Mouse (Mus musculus) CH12.LX (cell line): ENCODE results near the gene Ifngr2. TPM values are rescaled to one million over a fixed set of nuclear protein-coding genes. Genes with fewer than 3 reads are reported as not detected.

ENCODE experiments used
- DNase-seq: peaks from one replicate; pipeline ENCODE4 v3.0.0-alpha.2; 2013; ENCODE audit errors: extremely low read depth
- H3K27ac ChIP-seq: 2 replicates; pipeline ENCODE4 v1.5.1; 2012; ENCODE audit warnings: low read depth, mild to moderate bottlenecking, control low read depth, moderate library complexity; ENCODE audit not compliant: insufficient read depth
- H3K27me3 ChIP-seq: replicated peaks from 2 replicates; pipeline ENCODE3; 2012; ENCODE audit warnings: inconsistent platforms
- H3K36me3 ChIP-seq, 2 experiments: replicated peaks in 1 of 2; 2 replicates each; pipeline versions ENCODE3 to v1.6.1; 2012; ENCODE audit warnings: inconsistent platforms in 1 of 2, low read length in 1 of 2, mild to moderate bottlenecking in 1 of 2, mixed read lengths in 1 of 2, moderate library complexity in 1 of 2; ENCODE audit not compliant: control insufficient read depth in 1 of 2, insufficient read depth in 1 of 2
- H3K4me1 ChIP-seq, 2 experiments: 2 replicates each; pipeline ENCODE4 v1.6.1; 2012; ENCODE audit warnings: inconsistent platforms in 1 of 2, moderate library complexity in 1 of 2; ENCODE audit not compliant: insufficient read depth in 2 of 2, control insufficient read depth in 1 of 2
- H3K4me2 ChIP-seq: 2 replicates; pipeline ENCODE4 v1.6.1; 2012; ENCODE audit warnings: low read depth, mild to moderate bottlenecking, control low read depth; ENCODE audit not compliant: poor library complexity, insufficient read depth, severe bottlenecking
- H3K4me3 ChIP-seq, 3 experiments: fragments of 150-350 bp in 1 of 3; sonication (generic) in 1 of 3; replicated peaks in 1 of 3; 2 replicates each; pipeline versions ENCODE3 to v1.5.1; 2011 to 2012; ENCODE audit warnings: low read depth in 2 of 3, low read length in 2 of 3, mild to moderate bottlenecking in 2 of 3, moderate library complexity in 2 of 3, control low read depth in 1 of 3, improper control_type of control experiment in 1 of 3, inconsistent platforms in 1 of 3, mixed read lengths in 1 of 3; ENCODE audit not compliant: poor library complexity in 1 of 3
- H3K79me2 ChIP-seq: replicated peaks from 2 replicates; pipeline ENCODE4 v1.6.1; 2012; ENCODE audit warnings: mild to moderate bottlenecking, moderate library complexity; ENCODE audit not compliant: control insufficient read depth, poor library complexity, insufficient read depth, severe bottlenecking; ENCODE audit errors: extremely low read depth
- H3K9ac ChIP-seq: 2 replicates; pipeline ENCODE4 v1.6.1; 2012; ENCODE audit warnings: low read depth, mild to moderate bottlenecking, control low read depth, moderate library complexity; ENCODE audit not compliant: insufficient read depth
- H3K9me3 ChIP-seq: replicated peaks from 2 replicates; pipeline ENCODE3; 2012; ENCODE audit warnings: low read length, inconsistent platforms, mixed read lengths
- BHLHE40 ChIP-seq: IDR thresholded peaks from 2 replicates; pipeline ENCODE4 v1.6.1; 2011; ENCODE audit warnings: mild to moderate bottlenecking, low read depth, low read length, improper control_type of control experiment
- CHD1 ChIP-seq: IDR thresholded peaks from 2 replicates; pipeline ENCODE4 v1.6.1; 2012; ENCODE audit warnings: low read depth, low read length, improper control_type of control experiment, inconsistent platforms
- CTCF ChIP-seq, 2 experiments: IDR thresholded peaks in 1 of 2; conservative IDR thresholded peaks in 1 of 2; 2 replicates each; pipeline ENCODE4 v1.5.1; 2011 to 2012; ENCODE audit warnings: low read depth in 2 of 2, low read length in 2 of 2, improper control_type of control experiment in 1 of 2, inconsistent platforms in 1 of 2, mild to moderate bottlenecking in 1 of 2, moderate library complexity in 1 of 2
- E2F4 ChIP-seq: IDR thresholded peaks from 2 replicates; pipeline ENCODE4 v1.6.1; 2011; ENCODE audit warnings: low read depth, low read length, improper control_type of control experiment; ENCODE audit not compliant: insufficient replicate concordance
- ELF1 ChIP-seq: IDR thresholded peaks from 2 replicates; pipeline ENCODE4 v1.6.1; 2014; ENCODE audit warnings: low read depth, mild to moderate bottlenecking, inconsistent platforms, low read length, improper control_type of control experiment
- EP300 ChIP-seq: IDR thresholded peaks from 2 replicates; pipeline ENCODE4 v1.6.1; 2011; ENCODE audit warnings: low read length, improper control_type of control experiment
- ETS1 ChIP-seq: conservative IDR thresholded peaks from 2 replicates; pipeline ENCODE4 v1.6.1; 2012; ENCODE audit warnings: low read depth, mild to moderate bottlenecking, inconsistent platforms, low read length, improper control_type of control experiment, moderate library complexity
- GABPA ChIP-seq: IDR thresholded peaks from 2 replicates; pipeline ENCODE4 v1.6.1; 2012; ENCODE audit warnings: low read depth, low read length, improper control_type of control experiment, inconsistent platforms; ENCODE audit not compliant: insufficient replicate concordance
- HCFC1 ChIP-seq: IDR thresholded peaks from 2 replicates; pipeline ENCODE4 v1.6.1; 2012; ENCODE audit warnings: low read depth, mild to moderate bottlenecking, inconsistent platforms, low read length, improper control_type of control experiment
- JUND ChIP-seq: conservative IDR thresholded peaks from 2 replicates; pipeline ENCODE4 v1.6.1; 2011; ENCODE audit warnings: low read depth, low read length, improper control_type of control experiment
- KAT2A ChIP-seq: IDR thresholded peaks from 2 replicates; pipeline ENCODE4 v1.6.1; 2012; ENCODE audit warnings: low read length, improper control_type of control experiment, inconsistent platforms; ENCODE audit not compliant: insufficient replicate concordance
- MAX ChIP-seq: IDR thresholded peaks from 2 replicates; pipeline ENCODE4 v1.6.1; 2011; ENCODE audit warnings: low read length, improper control_type of control experiment
- MAZ ChIP-seq: IDR thresholded peaks from 2 replicates; pipeline ENCODE4 v1.6.1; 2012; ENCODE audit warnings: low read depth, mild to moderate bottlenecking, inconsistent platforms, low read length, improper control_type of control experiment, moderate library complexity
- MEF2A ChIP-seq: IDR thresholded peaks from 2 replicates; pipeline ENCODE4 v1.6.1; 2014; ENCODE audit warnings: low read depth, mild to moderate bottlenecking, inconsistent platforms, low read length, improper control_type of control experiment, borderline replicate concordance
- MXI1 ChIP-seq: IDR thresholded peaks from 2 replicates; pipeline ENCODE4 v1.6.1; 2011; ENCODE audit warnings: mild to moderate bottlenecking, low read depth, low read length, improper control_type of control experiment
- MYC ChIP-seq: IDR thresholded peaks from 2 replicates; pipeline ENCODE4 v1.6.1; 2011; ENCODE audit warnings: low read depth, mild to moderate bottlenecking, improper control_type of control experiment, low read length
- RAD21 ChIP-seq: IDR thresholded peaks from 2 replicates; pipeline ENCODE4 v1.6.1; 2011; ENCODE audit warnings: low read depth, mild to moderate bottlenecking, low read length, improper control_type of control experiment, moderate library complexity
- TBP ChIP-seq: conservative IDR thresholded peaks from 2 replicates; pipeline ENCODE4 v1.6.1; 2011; ENCODE audit warnings: low read depth, low read length, improper control_type of control experiment
- TCF12 ChIP-seq: IDR thresholded peaks from 2 replicates; pipeline ENCODE4 v1.6.1; 2014; ENCODE audit warnings: low read depth, mild to moderate bottlenecking, inconsistent platforms, low read length, improper control_type of control experiment
- ZC3H11A ChIP-seq: IDR thresholded peaks from 2 replicates; pipeline ENCODE4 v1.6.1; 2012; ENCODE audit warnings: low read depth, mild to moderate bottlenecking, inconsistent platforms, low read length, improper control_type of control experiment
- ZNF384 ChIP-seq: IDR thresholded peaks from 2 replicates; pipeline ENCODE4 v1.6.1; 2012; ENCODE audit warnings: low read depth, low read length, improper control_type of control experiment, inconsistent platforms
- dilution Hi-C: fragments of 300-500 bp; cut with MboI; formaldehyde crosslinking; loops from 2 replicates; pipeline ENCODE4 v1.14.3; 2020; ENCODE audit warnings: low sequenced_read_pairs; ENCODE audit not compliant: extremely low pct_unique_long_range_greater_than_20kb, extremely low pct_ligation_motif_present
- in situ Hi-C: fragments of 300-500 bp; cut with MboI; formaldehyde crosslinking; loops from 3 replicates; pipeline ENCODE4 v1.14.3; 2019; ENCODE audit warnings: low sequenced_read_pairs, low pct_ligation_motif_present, low pct_unique_long_range_greater_than_20kb, mixed read lengths
- polyA plus RNA-seq: library from polyadenylated mRNA; unstranded; fragments of >175 nt; gene quantifications from 2 replicates; pipeline ENCODE4 v1.2.1, GENCODE M21; 2012; ENCODE audit warnings: low read depth; ENCODE audit not compliant: insufficient read length
- total RNA-seq, 2 experiments: library from RNA; depleted of rRNA; stranded (reverse); fragments of 300-350 nt in 1 of 2; fragments of >200 nt in 1 of 2; gene quantifications; 2 replicates each; pipeline ENCODE4 v1.2.3; 2012 to 2014

The Ifngr2 gene
- total and polyA plus RNA-seq, 3 experiments = 29.6 to 39.2 (median 36.1) TPM

- peaks cover 17 to 27% of the 10 kb centered on the region in 2 experiments for H3K36me3 ChIP-seq
- peak; percentile 48 for DNase-seq
- H3K27me3 ChIP-seq = no peaks in the 10 kb centered on the region
- in situ Hi-C loops = no loop called here
- H3K4me2 ChIP-seq = peak overlapping the region; percentile 84
- peaks cover 22 to 51% of the 10 kb centered on the region in 2 experiments for H3K4me1 ChIP-seq
- H3K4me3 ChIP-seq = peak overlapping the region; percentile 85 to 99 (median 85)
- 0 out of 2 replicates have a peak overlapping the region, but pooled peaks have one; percentile 19 for H3K27ac ChIP-seq
- no peaks in the 10 kb centered on the region for H3K9me3 ChIP-seq
- peak overlapping the region; percentile 94 for H3K9ac ChIP-seq
- peaks cover 54% of the 10 kb centered on the region for H3K79me2 ChIP-seq
- TF ChIP-seq ZNF384 = no peak
- TF ChIP-seq MAZ = peak; percentile 39; the same call in 1 of the 2 replicates
- TF ChIP-seq ELF1 = no peak
- 0 out of 2 replicates have a peak, but pooled peaks have one; percentile 31 for TF ChIP-seq KAT2A
- no peak for TF ChIP-seq CTCF (conservative IDR thresholded peaks at IDR 0.05 in 1 of 2, IDR thresholded peaks at IDR 0.05 in 1 of 2; ENCODE audit: low read depth in 2 of 2, low read length in 2 of 2)
- TF ChIP-seq MYC = 0 out of 2 replicates have a peak, but pooled peaks have one; percentile 25
- no peak for TF ChIP-seq JUND
- TF ChIP-seq EP300 = no peak
- no peak for TF ChIP-seq TCF12
- TF ChIP-seq HCFC1 = no peak
- TF ChIP-seq RAD21 = no peak; the same call in 1 of the 2 replicates
- TF ChIP-seq MEF2A = no peak
- no peak for TF ChIP-seq E2F4
- peak; percentile 30; the same call in 1 of the 2 replicates for TF ChIP-seq MXI1
- no peak for TF ChIP-seq GABPA
- TF ChIP-seq TBP = 0 out of 2 replicates have a peak, but pooled peaks have one; percentile 37
- TF ChIP-seq BHLHE40 = no peak
- TF ChIP-seq MAX = no peak
- no peak for TF ChIP-seq ETS1
- no peak for TF ChIP-seq ZC3H11A
- dilution Hi-C loops = no loop called here
These were observed 1.1 kb downstream of the Ifngr2 start for GRCm38 (mm10) chr16:91547974-91548373.

GRCm38 (mm10) chr16:91548586-91548985, 1.7 kb downstream of the Ifngr2 start:
- Histone ChIP-seq H3K9me3 (no peaks in the 10 kb centered on the region), H3K4me2 (peak overlapping the region; percentile 97), H3K36me3 (peaks cover 22 to 33% of the 10 kb centered on the region in 2 experiments), H3K4me3 (peak overlapping the region; percentile 77 to 99 (median 85)), H3K4me1 (peaks cover 22 to 57% of the 10 kb centered on the region in 2 experiments), H3K27me3 (no peaks in the 10 kb centered on the region), H3K9ac (peak overlapping the region; percentile 94), H3K79me2 (peaks cover 60% of the 10 kb centered on the region), H3K27ac (peak overlapping the region; percentile 92; the same call in 1 of the 2 replicates)
- TF ChIP-seq EP300 (no peak), MEF2A (peak; percentile 91), MXI1 (no peak), ELF1 (0 out of 2 replicates have a peak, but pooled peaks have one; percentile 44), CHD1 (peak; percentile 3; the same call in 1 of the 2 replicates)
- peak; percentile 53 for DNase-seq
- dilution Hi-C loops = no loop called here
- in situ Hi-C loops = no loop called here
